Mouse (Mus musculus) fat pad, adult 2 months (tissue): ENCODE data around the gene Capn13.
A peak's percentile ranks its signal among the peaks of the same experiment; 100 is the strongest.
"Not testable (repeated sequence)": the region's sequence is repeated elsewhere in the genome, so short reads cannot be mapped to it uniquely, and the experiment has no call there.

ENCODE experiments used
- DNase-seq: peaks from one replicate; pipeline ENCODE4 v3.0.0-alpha.2; 2011; ENCODE audit warnings: low read depth, low spot score; ENCODE audit errors: extremely low read depth

Capn13 gene

DNA sequence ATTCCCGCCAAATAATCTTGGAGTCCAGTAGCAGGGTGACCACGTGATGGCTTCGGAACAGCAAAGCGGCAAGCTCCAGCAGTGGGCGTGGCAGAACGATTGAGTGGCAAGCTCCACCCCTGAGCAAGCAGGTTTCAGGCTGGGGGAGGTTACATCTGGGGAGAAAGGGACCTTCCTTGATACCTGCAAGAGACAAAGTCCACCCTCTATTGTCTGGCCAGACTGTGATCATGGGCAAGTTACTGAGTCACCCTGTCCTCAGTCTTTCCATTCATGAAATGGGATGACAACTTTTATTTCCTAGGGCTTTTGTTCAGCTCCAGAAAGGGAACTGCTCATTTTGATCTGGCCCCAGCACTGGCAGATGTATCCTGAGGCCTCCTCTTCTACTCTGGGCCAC, 118.0 kb downstream of the Capn13 start:
- DNase-seq = not testable (repeated sequence)

DNA sequence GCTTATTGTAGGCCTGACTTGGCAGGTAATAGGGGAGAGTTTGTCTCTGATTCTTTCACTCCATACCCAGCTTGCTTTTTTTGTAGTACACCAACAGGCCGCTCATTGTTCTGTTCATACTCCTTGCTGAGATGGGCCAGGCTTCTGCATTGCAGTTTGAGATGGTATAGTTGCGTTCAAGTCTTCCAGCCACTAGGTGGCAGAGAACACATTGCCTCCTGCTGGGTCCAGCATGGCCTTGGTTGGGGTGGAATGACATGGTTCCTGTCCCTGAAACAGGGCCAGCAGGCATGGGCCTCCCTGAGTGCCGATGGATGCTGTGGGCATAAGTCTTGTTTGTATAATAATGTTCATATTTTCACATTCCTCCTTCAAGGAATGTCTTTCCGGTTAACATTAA, 122.9 kb downstream of the Capn13 start:
- DNase-seq = no peak

DNA sequence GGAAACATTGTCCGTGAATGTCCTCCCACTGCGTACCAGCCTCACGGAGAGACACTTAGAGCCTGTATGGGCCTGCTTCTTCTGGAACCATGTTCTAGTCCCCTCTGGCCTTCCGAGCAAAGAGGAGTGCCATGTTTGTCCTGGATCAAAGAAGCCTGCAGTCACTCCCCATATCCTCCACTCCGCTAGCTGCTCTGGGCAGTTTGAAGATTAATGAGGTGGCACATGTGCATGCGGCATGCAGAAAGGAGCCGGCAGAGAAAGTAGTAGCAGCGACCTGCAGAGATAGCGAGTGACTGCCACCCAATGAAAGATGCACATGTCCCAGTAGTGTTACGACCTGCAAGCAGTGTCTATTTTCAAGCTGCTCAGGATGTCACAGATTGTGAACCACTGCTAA, 125.6 kb downstream of the Capn13 start:
- no peak for DNase-seq

DNA sequence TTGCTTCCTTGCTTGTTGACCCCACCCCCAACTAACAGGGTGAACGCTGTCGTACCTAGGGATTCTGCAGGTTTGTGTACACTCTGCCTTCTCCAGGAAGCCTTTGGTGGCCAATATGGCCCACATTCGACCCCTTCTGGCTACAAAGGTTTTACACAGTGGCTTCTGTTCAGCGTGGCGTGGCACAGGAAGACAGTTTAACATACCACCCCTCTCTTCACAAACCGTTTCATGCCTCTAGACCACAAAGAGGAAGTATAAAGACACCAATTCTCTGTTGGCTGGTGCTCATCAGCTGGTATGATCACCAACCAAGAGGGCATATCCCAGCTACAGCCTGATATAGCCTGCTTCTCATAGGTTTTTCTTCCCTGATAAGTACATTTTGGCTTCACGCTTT, 126.9 kb downstream of the Capn13 start:
- no peak for DNase-seq

DNA sequence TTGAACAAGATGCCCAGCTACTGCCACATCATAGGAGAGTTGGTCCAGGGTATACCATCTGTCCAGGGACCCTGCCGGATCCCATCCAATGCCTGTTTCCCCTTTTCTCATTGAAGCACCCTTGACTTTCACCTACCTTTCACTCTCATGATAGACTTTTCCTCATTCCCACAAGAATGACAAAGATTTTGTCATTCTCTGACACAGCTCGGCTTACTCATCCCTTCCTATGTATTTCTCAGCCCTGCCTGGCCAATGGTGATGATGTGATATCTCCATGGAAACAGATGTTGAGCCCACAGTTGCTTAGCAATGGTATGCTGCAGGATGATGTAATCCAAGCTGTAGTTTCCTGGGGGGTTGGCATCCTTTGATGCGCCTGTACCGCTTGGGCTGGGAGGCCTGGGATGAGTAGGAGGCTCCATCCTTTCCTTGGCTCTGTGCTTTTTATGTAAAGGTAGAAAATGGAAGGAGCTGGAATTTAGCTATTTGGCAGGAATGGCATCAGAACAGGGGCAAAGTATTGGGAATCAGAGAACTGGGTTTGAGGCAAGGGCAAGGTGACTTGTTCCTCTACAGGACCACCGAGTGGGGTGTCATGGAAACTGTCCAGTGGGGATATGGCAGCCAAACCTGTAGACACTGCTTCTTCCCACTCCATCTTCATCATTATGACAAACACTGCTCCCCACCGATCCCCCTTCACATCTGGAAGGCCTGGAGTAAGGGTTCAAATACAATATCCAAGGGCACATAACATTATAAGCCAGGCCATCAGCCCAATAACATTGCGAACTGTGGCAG, 128.7 kb downstream of the Capn13 start:
- no peak for DNase-seq

DNA sequence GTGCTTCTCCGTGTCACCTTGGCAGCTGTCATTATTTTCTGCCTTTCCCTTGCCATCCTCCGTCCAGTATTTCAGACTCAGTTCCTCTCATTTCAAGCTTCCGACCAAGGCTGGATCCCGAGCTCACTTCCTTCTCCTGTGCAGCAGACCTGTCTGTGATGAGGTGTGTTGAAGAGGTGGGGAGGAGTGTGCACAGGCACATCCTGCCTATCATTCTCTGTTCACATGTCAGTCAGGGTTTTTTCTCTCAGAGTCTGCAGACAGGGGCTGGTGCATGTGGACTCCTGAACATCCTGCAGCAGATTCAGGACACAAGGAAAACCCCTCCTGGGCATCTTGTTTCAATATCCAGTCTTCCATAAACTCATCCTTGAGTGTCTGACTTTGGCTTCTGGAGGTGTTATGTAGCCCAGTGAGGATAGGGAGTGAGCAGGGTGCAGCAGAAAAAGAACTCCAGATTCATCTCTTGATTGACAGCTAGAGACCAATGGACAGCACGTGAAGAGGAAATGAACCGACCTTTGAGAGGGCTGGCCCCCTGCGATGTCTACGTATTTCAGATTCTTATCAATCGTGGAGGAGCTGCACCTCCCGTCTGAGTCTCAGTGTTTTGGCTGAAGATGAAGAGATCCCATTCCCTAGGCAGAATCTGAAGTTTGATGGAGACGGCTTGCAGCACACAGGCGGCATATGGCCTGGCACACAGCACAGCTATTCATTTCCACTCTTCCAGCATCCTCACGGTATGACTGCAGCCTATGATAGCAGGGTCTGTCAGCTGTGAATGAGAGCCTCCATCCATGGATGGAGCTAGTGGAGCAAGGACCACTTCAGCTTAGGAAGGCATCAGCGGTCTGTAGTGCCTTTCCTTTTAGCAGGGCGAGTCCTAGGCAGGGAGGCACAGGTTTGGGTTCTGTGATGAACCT, 129.5 kb downstream of the Capn13 start:
- no peak for DNase-seq

DNA sequence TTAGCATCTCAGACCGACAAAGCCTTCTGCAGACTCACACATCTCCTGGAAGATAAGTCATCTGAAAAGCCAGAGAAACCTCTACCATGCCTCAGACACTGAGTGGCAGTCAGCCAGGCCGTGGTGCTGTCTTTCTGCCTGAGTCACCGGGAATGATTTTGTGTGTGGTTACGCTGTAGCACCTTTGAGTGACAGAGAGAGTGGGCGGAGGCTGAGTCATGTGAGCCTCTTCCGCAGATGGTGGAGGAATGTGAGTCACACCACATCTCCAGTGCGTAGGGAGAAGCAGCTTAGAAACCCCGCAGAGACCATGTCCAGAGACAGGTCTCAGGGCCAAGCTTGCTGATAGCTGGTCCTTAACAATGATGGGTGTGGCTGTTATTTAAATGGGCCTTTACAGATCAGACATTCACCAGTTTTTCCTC, 137.6 kb downstream of the Capn13 start:
- DNase-seq = peak; percentile 26

DNA sequence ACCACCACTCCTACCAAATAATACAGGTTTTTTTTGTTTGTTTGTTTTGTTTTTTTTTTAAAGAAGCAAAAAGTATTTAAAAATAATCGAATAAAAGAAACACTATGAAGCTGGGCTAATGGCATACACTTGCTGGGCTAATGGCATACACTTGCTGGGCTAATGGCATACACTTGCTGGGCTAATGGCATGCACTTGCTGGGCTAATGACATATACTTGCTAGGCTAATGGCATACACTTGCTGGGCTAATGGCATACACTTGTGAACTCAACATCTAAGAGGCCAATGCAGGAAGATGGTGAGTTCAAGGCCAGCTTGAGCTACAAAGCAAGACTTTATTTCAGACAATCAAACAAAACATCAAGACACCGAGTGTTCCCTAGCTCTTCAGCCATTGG, 138.1 kb downstream of the Capn13 start:
- DNase-seq = no peak

DNA sequence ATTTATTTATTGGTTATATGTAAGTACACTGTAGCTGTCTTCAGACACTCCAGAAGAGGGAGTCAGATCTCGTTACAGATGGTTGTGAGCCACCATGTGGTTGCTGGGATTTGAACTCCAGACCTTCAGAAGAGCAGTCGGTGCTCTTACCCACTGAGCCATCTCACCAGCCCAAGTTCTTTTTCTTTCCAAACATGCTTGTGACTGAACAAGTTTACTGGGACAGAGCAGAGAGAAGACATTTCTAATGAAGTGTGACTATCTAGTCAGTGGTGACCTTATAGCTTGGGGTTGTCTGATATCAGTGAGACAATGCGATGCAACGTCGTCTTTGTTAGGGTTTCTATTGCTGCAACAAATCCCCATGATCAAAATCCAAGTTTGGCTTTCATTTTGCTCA, 141.4 kb downstream of the Capn13 start:
- DNase-seq = not testable (repeated sequence)

DNA sequence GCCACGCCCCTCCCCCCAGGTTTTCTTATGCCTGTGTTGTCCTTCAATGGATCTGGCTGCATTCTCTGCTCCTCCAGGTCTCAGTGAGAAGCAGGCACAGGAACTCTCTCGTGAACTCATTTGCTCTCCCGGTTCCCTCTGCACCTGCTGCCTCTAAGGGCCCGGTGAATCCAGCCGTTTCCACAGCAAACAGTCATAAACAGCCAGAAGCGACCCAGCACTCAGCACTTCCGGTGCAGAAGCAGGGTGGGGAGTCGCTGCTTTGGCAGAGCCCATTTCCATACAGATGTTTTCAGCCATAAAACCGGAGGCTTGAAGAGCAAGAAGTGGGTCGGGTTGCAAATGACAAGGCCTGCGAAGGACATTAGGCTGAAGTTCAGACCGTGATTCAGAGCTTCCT, 142.0 kb downstream of the Capn13 start:
- DNase-seq = no peak
